Mouse (Mus musculus) embryonic fibroblast, embryonic 13.5 days (primary cell): ENCODE measurements around the gene Tmem63c.

Experiments
- CTCF ChIP-seq: IDR thresholded peaks from 2 replicates; pipeline ENCODE4 v1.5.1; 2011; ENCODE audit warnings: mild to moderate bottlenecking, control low read depth, low read length, moderate library complexity, borderline replicate concordance; ENCODE audit not compliant: insufficient read depth
- POLR2A ChIP-seq: IDR thresholded peaks from 2 replicates; pipeline ENCODE4 v1.6.1; 2011; ENCODE audit warnings: low read depth, mild to moderate bottlenecking, control low read depth, low read length, moderate library complexity

GRCm38 (mm10) chr12:87132784-87133183, 111.6 kb downstream of the Tmem63c start:
- TF ChIP-seq CTCF: no peak
- no peak for TF ChIP-seq POLR2A
